Mouse (Mus musculus) CH12.LX (cell line): ENCODE measurements around the gene Tet2. TPM values are rescaled to one million over a fixed set of nuclear protein-coding genes. Genes with fewer than 3 reads are reported as not detected.

Experiments used
- DNase-seq: peaks from one replicate; pipeline ENCODE4 v3.0.0-alpha.2; 2013; ENCODE audit errors: extremely low read depth
- H3K27ac ChIP-seq: 2 replicates; pipeline ENCODE4 v1.5.1; 2012; ENCODE audit warnings: low read depth, mild to moderate bottlenecking, control low read depth, moderate library complexity; ENCODE audit not compliant: insufficient read depth
- H3K27me3 ChIP-seq: replicated peaks from 2 replicates; pipeline ENCODE3; 2012; ENCODE audit warnings: inconsistent platforms
- H3K36me3 ChIP-seq, 2 experiments: replicated peaks in 1 of 2; 2 replicates each; pipeline versions ENCODE3 to v1.6.1; 2012; ENCODE audit warnings: inconsistent platforms in 1 of 2, low read length in 1 of 2, mild to moderate bottlenecking in 1 of 2, mixed read lengths in 1 of 2, moderate library complexity in 1 of 2; ENCODE audit not compliant: control insufficient read depth in 1 of 2, insufficient read depth in 1 of 2
- H3K4me1 ChIP-seq, 2 experiments: 2 replicates each; pipeline ENCODE4 v1.6.1; 2012; ENCODE audit warnings: inconsistent platforms in 1 of 2, moderate library complexity in 1 of 2; ENCODE audit not compliant: insufficient read depth in 2 of 2, control insufficient read depth in 1 of 2
- H3K4me2 ChIP-seq: 2 replicates; pipeline ENCODE4 v1.6.1; 2012; ENCODE audit warnings: low read depth, mild to moderate bottlenecking, control low read depth; ENCODE audit not compliant: poor library complexity, insufficient read depth, severe bottlenecking
- H3K4me3 ChIP-seq, 3 experiments: fragments of 150-350 bp in 1 of 3; sonication (generic) in 1 of 3; replicated peaks in 1 of 3; 2 replicates each; pipeline versions ENCODE3 to v1.5.1; 2011 to 2012; ENCODE audit warnings: low read depth in 2 of 3, low read length in 2 of 3, mild to moderate bottlenecking in 2 of 3, moderate library complexity in 2 of 3, control low read depth in 1 of 3, improper control_type of control experiment in 1 of 3, inconsistent platforms in 1 of 3, mixed read lengths in 1 of 3; ENCODE audit not compliant: poor library complexity in 1 of 3
- H3K79me2 ChIP-seq: replicated peaks from 2 replicates; pipeline ENCODE4 v1.6.1; 2012; ENCODE audit warnings: mild to moderate bottlenecking, moderate library complexity; ENCODE audit not compliant: control insufficient read depth, poor library complexity, insufficient read depth, severe bottlenecking; ENCODE audit errors: extremely low read depth
- H3K9ac ChIP-seq: 2 replicates; pipeline ENCODE4 v1.6.1; 2012; ENCODE audit warnings: low read depth, mild to moderate bottlenecking, control low read depth, moderate library complexity; ENCODE audit not compliant: insufficient read depth
- H3K9me3 ChIP-seq: replicated peaks from 2 replicates; pipeline ENCODE3; 2012; ENCODE audit warnings: low read length, inconsistent platforms, mixed read lengths
- BHLHE40 ChIP-seq: IDR thresholded peaks from 2 replicates; pipeline ENCODE4 v1.6.1; 2011; ENCODE audit warnings: mild to moderate bottlenecking, low read depth, low read length, improper control_type of control experiment
- CHD1 ChIP-seq: IDR thresholded peaks from 2 replicates; pipeline ENCODE4 v1.6.1; 2012; ENCODE audit warnings: low read depth, low read length, improper control_type of control experiment, inconsistent platforms
- CHD2 ChIP-seq: IDR thresholded peaks from 2 replicates; pipeline ENCODE4 v1.6.1; 2011; ENCODE audit warnings: low read length, improper control_type of control experiment
- E2F4 ChIP-seq: IDR thresholded peaks from 2 replicates; pipeline ENCODE4 v1.6.1; 2011; ENCODE audit warnings: low read depth, low read length, improper control_type of control experiment; ENCODE audit not compliant: insufficient replicate concordance
- EP300 ChIP-seq: IDR thresholded peaks from 2 replicates; pipeline ENCODE4 v1.6.1; 2011; ENCODE audit warnings: low read length, improper control_type of control experiment
- IRF4 ChIP-seq: IDR thresholded peaks from 2 replicates; pipeline ENCODE4 v1.6.1; 2014; ENCODE audit warnings: low read depth, mild to moderate bottlenecking, inconsistent platforms, low read length, improper control_type of control experiment
- JUND ChIP-seq: conservative IDR thresholded peaks from 2 replicates; pipeline ENCODE4 v1.6.1; 2011; ENCODE audit warnings: low read depth, low read length, improper control_type of control experiment
- MAFK ChIP-seq: IDR thresholded peaks from 2 replicates; pipeline ENCODE4 v1.6.1; 2011; ENCODE audit warnings: low read length, improper control_type of control experiment; ENCODE audit not compliant: insufficient replicate concordance
- MYC ChIP-seq: IDR thresholded peaks from 2 replicates; pipeline ENCODE4 v1.6.1; 2011; ENCODE audit warnings: low read depth, mild to moderate bottlenecking, improper control_type of control experiment, low read length
- PAX5 ChIP-seq: IDR thresholded peaks from 2 replicates; pipeline ENCODE4 v1.6.1; 2012; ENCODE audit warnings: low read length, inconsistent platforms, mixed read lengths
- POLR2AphosphoS2 ChIP-seq: IDR thresholded peaks from 2 replicates; pipeline ENCODE4 v1.6.1; 2011; ENCODE audit warnings: low read depth, low read length, improper control_type of control experiment
- RAD21 ChIP-seq: IDR thresholded peaks from 2 replicates; pipeline ENCODE4 v1.6.1; 2011; ENCODE audit warnings: low read depth, mild to moderate bottlenecking, low read length, improper control_type of control experiment, moderate library complexity
- RCOR1 ChIP-seq: conservative IDR thresholded peaks from 2 replicates; pipeline ENCODE4 v1.6.1; 2012; ENCODE audit warnings: low read depth, mild to moderate bottlenecking, inconsistent platforms, low read length, improper control_type of control experiment
- SIN3A ChIP-seq: IDR thresholded peaks from 2 replicates; pipeline ENCODE4 v1.6.1; 2012; ENCODE audit warnings: low read length, improper control_type of control experiment, inconsistent platforms
- TBP ChIP-seq: conservative IDR thresholded peaks from 2 replicates; pipeline ENCODE4 v1.6.1; 2011; ENCODE audit warnings: low read depth, low read length, improper control_type of control experiment
- USF2 ChIP-seq: conservative IDR thresholded peaks from 2 replicates; pipeline ENCODE4 v1.6.1; 2011; ENCODE audit warnings: low read depth, low read length, improper control_type of control experiment
- ZC3H11A ChIP-seq: IDR thresholded peaks from 2 replicates; pipeline ENCODE4 v1.6.1; 2012; ENCODE audit warnings: low read depth, mild to moderate bottlenecking, inconsistent platforms, low read length, improper control_type of control experiment
- ZMIZ1 ChIP-seq: IDR thresholded peaks from 2 replicates; pipeline ENCODE4 v1.6.1; 2012; ENCODE audit warnings: low read depth, mild to moderate bottlenecking, inconsistent platforms, low read length, improper control_type of control experiment
- dilution Hi-C: fragments of 300-500 bp; cut with MboI; formaldehyde crosslinking; loops from 2 replicates; pipeline ENCODE4 v1.14.3; 2020; ENCODE audit warnings: low sequenced_read_pairs; ENCODE audit not compliant: extremely low pct_unique_long_range_greater_than_20kb, extremely low pct_ligation_motif_present
- in situ Hi-C: fragments of 300-500 bp; cut with MboI; formaldehyde crosslinking; loops from 3 replicates; pipeline ENCODE4 v1.14.3; 2019; ENCODE audit warnings: low sequenced_read_pairs, low pct_ligation_motif_present, low pct_unique_long_range_greater_than_20kb, mixed read lengths
- polyA plus RNA-seq: library from polyadenylated mRNA; unstranded; fragments of >175 nt; gene quantifications from 2 replicates; pipeline ENCODE4 v1.2.1, GENCODE M21; 2012; ENCODE audit warnings: low read depth; ENCODE audit not compliant: insufficient read length
- total RNA-seq, 2 experiments: library from RNA; depleted of rRNA; stranded (reverse); fragments of 300-350 nt in 1 of 2; fragments of >200 nt in 1 of 2; gene quantifications; 2 replicates each; pipeline ENCODE4 v1.2.3; 2012 to 2014

The Tet2 gene
- total and polyA plus RNA-seq, 3 experiments = 38.5 to 78.5 (median 51.3) TPM

GRCm38 (mm10) chr3:133531101-133531500 is 13.8 kb downstream of the Tet2 start:
- Histone ChIP-seq H3K4me3 (no peak overlapping the region), H3K79me2 (peaks cover 85% of the 10 kb centered on the region), H3K9me3 (no peaks in the 10 kb centered on the region), H3K9ac (no peak overlapping the region), H3K4me2 (no peak overlapping the region), H3K36me3 (peaks cover 23 to 56% of the 10 kb centered on the region in 2 experiments), H3K4me1 (peaks cover 16 to 53% of the 10 kb centered on the region in 2 experiments), H3K27me3 (no peaks in the 10 kb centered on the region), H3K27ac (no peak overlapping the region)
- dilution Hi-C loops = no loop called here
- TF ChIP-seq E2F4 (no peak), MAFK (no peak), CHD1 (no peak), POLR2AphosphoS2 (no peak), MYC (no peak), ZMIZ1 (no peak), PAX5 (no peak)
- no peak for DNase-seq
- in situ Hi-C loops = no loop called here

- Histone ChIP-seq H3K27ac (no peak overlapping the region), H3K4me2 (no peak overlapping the region), H3K36me3 (peaks cover 22 to 56% of the 10 kb centered on the region in 2 experiments), H3K4me3 (no peak overlapping the region), H3K9ac (no peak overlapping the region), H3K9me3 (no peaks in the 10 kb centered on the region), H3K4me1 (peaks cover 15 to 57% of the 10 kb centered on the region in 2 experiments), H3K27me3 (no peaks in the 10 kb centered on the region), H3K79me2 (peaks cover 85% of the 10 kb centered on the region)
- in situ Hi-C loops (no loop called here), dilution Hi-C loops (no loop called here)
- no peak for DNase-seq
- TF ChIP-seq RCOR1 (no peak), BHLHE40 (no peak), JUND (no peak), TBP (no peak), CHD2 (no peak), RAD21 (no peak), USF2 (no peak), ZC3H11A (no peak)
Observed at GRCm38 (mm10) chr3:133530664-133531063, 14.3 kb downstream of the Tet2 start.

GRCm38 (mm10) chr3:133526119-133526723 is 18.7 kb downstream of the Tet2 start:
- Histone ChIP-seq H3K9ac (peak overlapping the region; percentile 30; the same call in 1 of the 2 replicates), H3K9me3 (no peaks in the 10 kb centered on the region), H3K4me1 (peaks cover 14 to 51% of the 10 kb centered on the region in 2 experiments), H3K27ac (peak overlapping the region; percentile 3; the same call in 1 of the 2 replicates), H3K4me3 (no peak overlapping the region), H3K27me3 (no peaks in the 10 kb centered on the region), H3K36me3 (peaks cover 28 to 64% of the 10 kb centered on the region in 2 experiments), H3K4me2 (peak overlapping the region; percentile 46; the same call in 1 of the 2 replicates), H3K79me2 (peaks cover 84% of the 10 kb centered on the region)
- dilution Hi-C loops (no loop called here), in situ Hi-C loops (no loop called here)
- peak; percentile 52 for DNase-seq
- TF ChIP-seq EP300 = peak; percentile 55
- no peak for TF ChIP-seq SIN3A
- TF ChIP-seq IRF4 = peak; percentile 42; the same call in 1 of the 2 replicates
